Mouse (Mus musculus): ENCODE data around the gene Myo1h.

GRCm38 (mm10) chr5:114288874-114289273 lies at the start of gene Myo1h:
- no peak for TF ChIP-seq CTCF (IDR thresholded peaks at IDR 0.05; ENCODE audit: borderline replicate concordance, insufficient read depth, low read depth, low read length)
- TF ChIP-seq POLR2A (IDR thresholded peaks at IDR 0.05; ENCODE audit: borderline replicate concordance, insufficient read depth, low read length), result no peak

All from cerebellum, adult 2 months (tissue).